Mouse (Mus musculus): ENCODE measurements around the gene Tst. TPM values are rescaled to one million over a fixed set of nuclear protein-coding genes. Genes with fewer than 3 reads are reported as not detected.

Tst gene
- total RNA-seq, 2 experiments from 2014 or later: 179 to 204 TPM

- DNase-seq: no peak
Observed at GRCm38 (mm10) chr15:78429871-78430622, 24.3 kb upstream of the Tst start.

- no peak for DNase-seq
Observed at GRCm38 (mm10) chr15:78429139-78429459, 23.4 kb upstream of the Tst start.

- peak; percentile 87 for DNase-seq
Observed at GRCm38 (mm10) chr15:78428391-78429138, 22.9 kb upstream of the Tst start, which contains the start of gene Kctd17. Gene Kctd17, plus strand, starts transcription at chr15:78428564.

- DNase-seq: no peak
Observed at GRCm38 (mm10) chr15:78425230-78425629, 19.5 kb upstream of the Tst start.

- no peak for DNase-seq
Observed at GRCm38 (mm10) chr15:78424507-78424906, 18.8 kb upstream of the Tst start.

GRCm38 (mm10) chr15:78422046-78422956 lies 16.6 kb upstream of the Tst start:
- DNase-seq: peak; percentile 91

- no peak for DNase-seq
Observed at GRCm38 (mm10) chr15:78420395-78420794, 14.7 kb upstream of the Tst start.

- no peak for DNase-seq
Observed at GRCm38 (mm10) chr15:78416937-78417336, 11.2 kb upstream of the Tst start.

- DNase-seq: no peak
Observed at GRCm38 (mm10) chr15:78414157-78414556, 8.4 kb upstream of the Tst start.

GRCm38 (mm10) chr15:78413719-78414117 lies 8.0 kb upstream of the Tst start:
- no peak for DNase-seq

GRCm38 (mm10) chr15:78413083-78413718 lies 7.5 kb upstream of the Tst start:
- no peak for DNase-seq

- no peak for DNase-seq
Observed at GRCm38 (mm10) chr15:78409570-78410052, 3.9 kb upstream of the Tst start.

GRCm38 (mm10) chr15:78406293-78406934 lies 707 bp upstream of the Tst start, which contains the start of gene Mpst:
Gene Mpst, plus strand, starts transcription at chr15:78406416.
- DNase-seq: peak; percentile 92

GRCm38 (mm10) chr15:78405098-78405497 lies 609 bp downstream of the Tst start:
- no peak for DNase-seq

- peak; percentile 91 for DNase-seq
Observed at GRCm38 (mm10) chr15:78403896-78404295, 1.8 kb downstream of the Tst start.

GRCm38 (mm10) chr15:78403301-78403741 lies 2.4 kb downstream of the Tst start:
- DNase-seq: peak; percentile 85

- DNase-seq: peak; percentile 90
Observed at GRCm38 (mm10) chr15:78402423-78402822, 3.3 kb downstream of the Tst start.

GRCm38 (mm10) chr15:78401921-78402320 lies 3.8 kb downstream of the Tst start:
- peak; percentile 94 for DNase-seq

- DNase-seq: no peak
Observed at GRCm38 (mm10) chr15:78401345-78401744, 4.4 kb downstream of the Tst start.

GRCm38 (mm10) chr15:78395478-78395962 lies 10.2 kb downstream of the Tst start, which contains the start of gene Tex33:
Gene Tex33, minus strand, starts transcription at chr15:78395912.
- no peak for DNase-seq

- no peak for DNase-seq
Observed at GRCm38 (mm10) chr15:78390855-78391254, 14.9 kb downstream of the Tst start.

Measured in adrenal gland, postnatal 10 days (tissue).